Mouse (Mus musculus): ENCODE results near the gene Thumpd2. TPM values are rescaled to one million over a fixed set of nuclear protein-coding genes. Genes with fewer than 3 reads are reported as not detected.
A peak's percentile ranks its signal among the peaks of the same experiment; 100 is the strongest.

Gene Thumpd2
- total RNA-seq, 2 experiments from 2014 or later: 4.6 TPM

DNA sequence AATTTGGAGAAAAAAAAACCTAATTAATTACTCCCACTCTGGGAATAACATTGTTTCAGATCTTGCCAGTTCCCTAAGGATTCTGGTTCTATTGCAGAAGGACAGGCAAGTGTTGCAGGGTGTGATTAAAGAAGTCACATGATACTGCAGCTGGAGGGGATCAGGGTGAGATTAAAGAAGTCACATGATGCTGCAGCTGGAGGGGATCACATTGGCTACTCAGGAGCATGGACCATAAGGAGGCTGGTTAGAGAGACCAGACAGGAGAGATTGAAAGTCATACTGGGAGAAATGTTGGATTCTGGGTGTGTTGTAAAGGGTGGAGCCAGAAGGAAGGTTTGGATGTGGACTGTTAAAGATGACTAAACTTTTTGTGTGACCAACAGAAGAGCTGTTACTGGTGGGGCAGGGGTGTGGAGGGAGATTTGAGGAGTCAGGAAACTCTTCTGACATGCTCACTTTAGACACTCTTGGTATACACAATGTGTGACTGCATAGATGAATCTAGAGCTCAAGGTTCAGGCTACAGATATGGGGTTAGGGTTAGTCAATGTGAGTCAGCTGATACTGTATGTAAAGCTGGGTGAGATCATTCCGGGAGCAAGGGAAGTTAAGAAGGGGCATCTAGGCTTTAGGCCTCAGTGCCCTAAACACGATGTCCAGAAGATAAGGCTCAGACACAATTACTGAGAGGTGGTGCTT lies 26.0 kb downstream of the Thumpd2 start:
- DNase-seq: no peak
- intact Hi-C loops (cut with DNase I): no loop called here

DNA sequence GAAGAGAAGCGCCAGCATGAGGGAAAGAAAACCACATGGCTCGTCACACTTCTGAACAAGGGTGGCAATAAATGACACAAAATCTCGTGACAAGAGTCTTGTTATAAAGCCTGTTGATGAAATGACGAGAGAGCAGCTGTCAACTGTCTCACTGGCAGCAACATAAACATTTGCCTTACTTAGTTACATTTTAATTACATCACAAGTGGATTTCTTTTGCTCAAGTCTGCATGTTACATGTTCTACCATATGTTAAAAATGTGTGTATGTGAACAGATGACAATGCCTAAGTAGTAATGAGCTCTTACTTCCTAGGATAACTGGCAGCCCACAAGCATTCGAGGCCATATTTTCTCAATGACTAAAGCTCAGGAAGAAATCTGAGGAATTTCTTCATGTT lies 29.5 kb downstream of the Thumpd2 start:
- no peak for DNase-seq
- intact Hi-C loops (cut with DNase I): no loop called here

DNA sequence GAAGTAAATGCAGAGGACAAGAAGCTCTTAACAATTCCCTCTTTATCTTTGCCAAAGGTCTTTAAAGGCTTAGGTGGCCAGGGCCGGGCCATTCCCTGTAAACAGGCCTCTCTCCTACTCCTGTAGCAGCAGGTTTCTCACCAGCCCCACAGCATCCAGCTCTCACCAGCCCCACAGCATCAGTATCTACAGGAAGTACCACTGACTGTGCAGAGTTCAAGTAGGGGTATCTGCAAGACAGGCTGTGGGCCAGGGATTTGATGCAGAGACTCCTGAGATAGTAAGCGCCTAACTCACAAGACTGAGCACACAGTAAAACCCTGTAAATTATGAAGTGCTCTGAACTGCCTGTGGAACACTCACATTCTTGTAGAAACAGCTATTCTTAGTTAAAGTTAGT lies 31.9 kb downstream of the Thumpd2 start:
- intact Hi-C loops (cut with DNase I): no loop called here
- DNase-seq: no peak

DNA sequence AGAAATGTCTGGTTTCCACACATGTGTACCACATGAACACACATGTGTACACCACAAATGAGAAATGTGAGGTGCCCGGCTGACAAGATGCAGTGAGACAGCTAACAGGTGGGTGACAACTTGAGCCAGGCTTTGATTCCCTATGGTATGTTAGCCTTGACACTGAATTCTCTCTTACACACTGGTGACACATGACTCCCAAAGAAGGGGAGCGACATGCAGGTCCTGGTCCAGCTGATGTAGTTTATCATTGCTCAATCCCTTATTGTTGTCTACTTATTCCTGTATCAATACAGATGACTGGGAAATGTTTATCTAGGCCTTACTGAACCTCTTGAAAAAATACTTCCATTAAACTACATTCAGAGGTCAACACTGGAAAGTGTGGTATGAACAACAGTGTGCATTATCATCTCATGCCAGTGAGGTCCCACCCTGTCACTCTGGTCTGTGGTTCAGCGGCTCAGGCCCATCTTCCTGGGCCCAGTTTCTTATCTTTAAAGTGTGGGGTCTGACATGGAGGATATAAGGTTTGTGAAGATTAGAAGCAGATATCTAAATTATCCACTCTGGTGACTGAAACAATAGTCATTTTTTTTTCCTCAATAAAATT lies 32.9 kb downstream of the Thumpd2 start:
- no peak for DNase-seq
- intact Hi-C loops (cut with DNase I): no loop called here

DNA sequence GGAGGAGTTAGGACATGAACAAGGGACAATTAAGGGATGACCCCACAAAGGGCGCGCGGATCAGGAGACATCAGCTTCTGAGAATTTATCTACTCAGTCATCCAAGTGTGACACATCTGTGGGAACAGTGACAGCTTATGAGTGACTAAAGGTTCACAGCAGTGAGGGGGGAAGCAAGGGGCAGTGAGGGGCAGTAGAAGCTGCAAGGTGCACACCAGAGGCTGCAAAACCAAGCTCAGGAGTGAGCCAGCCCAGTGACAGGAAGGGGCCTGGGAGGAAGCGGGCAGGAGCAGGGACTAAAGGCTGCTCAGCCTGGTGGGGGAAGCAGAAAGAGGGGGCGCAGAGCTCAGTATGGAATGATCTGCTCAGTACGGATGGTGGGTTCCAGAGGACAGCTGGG lies 37.6 kb downstream of the Thumpd2 start:
- intact Hi-C loops (cut with DNase I): no loop called here
- no peak for DNase-seq

DNA sequence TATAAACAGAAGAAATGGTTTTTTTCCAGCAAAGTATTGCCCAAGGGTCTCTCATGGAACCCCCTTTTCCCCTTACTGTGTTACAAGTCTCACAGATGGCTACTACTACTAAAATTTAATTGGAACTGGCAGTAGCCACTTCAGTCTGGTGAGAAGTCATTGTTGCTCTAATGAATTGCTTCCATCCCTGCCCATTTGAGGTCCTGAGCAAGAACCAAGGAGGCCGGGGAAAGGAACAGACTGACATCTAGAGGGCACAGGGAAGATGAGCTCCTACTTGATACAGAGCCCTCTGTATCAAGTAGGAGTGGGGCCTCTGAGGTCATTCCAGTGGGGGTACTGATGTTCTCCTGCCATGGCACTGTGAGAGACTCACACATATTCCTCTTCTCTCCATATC lies 47.8 kb downstream of the Thumpd2 start:
- DNase-seq: no peak
- intact Hi-C loops (cut with DNase I): loop anchor here (5.0 to 10.0 kb wide), 2 partner anchors 142 to 395 kb away; no protein-coding TSS in a partner anchor

DNA sequence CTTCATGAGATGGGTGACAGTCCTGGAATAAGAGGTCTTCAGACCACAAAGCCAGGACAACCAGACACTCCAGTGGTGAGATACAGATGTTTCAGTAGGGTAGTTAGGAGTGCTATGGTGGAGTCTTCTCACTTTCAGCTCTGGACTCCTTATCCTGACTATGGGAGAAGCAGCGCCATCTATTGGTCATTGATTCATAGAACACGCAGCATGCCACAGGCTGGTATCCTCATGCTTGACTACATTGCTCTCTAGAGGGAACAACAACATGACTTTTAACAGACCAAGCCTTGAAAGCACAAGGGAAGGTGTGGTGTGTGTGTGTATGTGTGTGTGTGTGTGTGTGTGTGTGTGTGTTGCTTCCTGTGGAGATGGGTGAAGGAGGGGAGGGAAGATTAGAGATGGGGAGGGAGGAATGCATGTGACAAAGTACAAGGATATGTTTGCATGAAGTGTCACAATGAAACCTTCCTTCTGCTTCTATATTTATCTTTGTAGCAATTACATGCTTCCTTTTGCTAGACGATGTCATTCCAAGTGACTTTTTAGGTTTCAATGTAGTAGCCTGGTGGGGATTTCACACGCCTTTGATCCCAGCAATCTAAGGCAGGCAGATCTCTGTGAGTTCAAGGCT lies 49.0 kb downstream of the Thumpd2 start:
- intact Hi-C loops (cut with DNase I): loop anchor here (5.0 to 10.0 kb wide), 2 partner anchors 141 to 394 kb away; no protein-coding TSS in a partner anchor
- peak; percentile 28 to 68 for DNase-seq

DNA sequence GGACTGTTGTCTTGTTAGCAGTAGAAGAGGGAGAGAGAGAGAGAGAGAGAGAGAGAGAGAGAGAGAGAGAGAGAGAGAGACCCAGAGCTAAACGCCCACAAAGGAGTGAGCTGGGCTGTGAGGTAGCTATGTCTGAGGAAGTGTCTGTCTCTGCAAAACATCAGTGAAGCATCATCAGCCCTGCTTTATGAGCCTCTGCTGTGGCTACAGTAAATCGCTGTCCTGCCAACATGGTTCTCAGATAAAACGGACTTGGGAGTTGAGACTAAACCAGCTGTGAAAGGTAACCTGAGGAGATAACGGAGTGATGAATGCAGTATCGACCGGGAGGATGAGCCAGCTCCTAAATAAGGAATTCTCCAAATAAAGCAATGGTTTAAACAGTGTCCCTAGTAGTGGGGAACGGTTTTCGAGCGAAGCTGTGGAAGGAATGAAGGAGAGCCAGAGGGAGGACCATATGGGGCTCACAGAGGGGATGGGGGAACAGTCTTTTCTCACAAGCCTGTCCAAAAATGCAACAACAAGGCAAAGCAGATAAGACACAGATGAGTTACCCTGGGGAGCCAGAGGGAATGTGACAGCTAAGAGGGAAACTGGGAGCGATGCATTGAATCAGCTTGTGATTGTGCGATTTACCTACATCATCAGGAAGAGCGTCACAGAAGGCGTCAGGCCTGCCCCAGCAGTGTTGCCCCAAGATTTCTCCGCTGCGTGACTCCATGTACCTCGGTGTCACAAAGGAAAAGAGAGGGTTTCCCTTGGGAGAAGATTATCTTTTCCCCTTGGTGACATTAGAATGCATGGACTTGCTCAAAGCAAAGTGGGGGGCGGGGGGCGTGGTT lies 53.8 kb downstream of the Thumpd2 start:
- intact Hi-C loops (cut with DNase I): loop anchor here (10.0 kb wide), 1 partner anchor 136 kb away; no protein-coding TSS in a partner anchor
- no peak for DNase-seq

DNA sequence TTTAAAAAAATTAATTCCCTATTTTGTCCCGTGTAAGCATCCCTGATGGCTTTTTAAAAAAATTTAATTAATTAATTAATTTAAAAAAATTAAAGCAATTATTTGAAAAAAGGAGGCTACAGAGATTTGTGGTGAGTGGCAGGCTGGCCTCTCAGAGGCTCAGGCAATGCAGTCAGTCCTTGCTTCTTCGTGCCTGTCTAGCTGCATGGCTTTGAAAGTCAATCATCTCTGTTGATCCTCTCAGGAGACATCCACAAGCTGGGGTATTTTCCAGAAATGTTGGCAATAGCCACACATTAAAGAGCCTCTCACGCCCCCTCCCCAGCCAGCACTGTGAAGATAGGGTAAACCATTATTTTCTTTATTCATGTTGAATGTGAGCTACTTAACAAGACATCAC lies 54.7 kb downstream of the Thumpd2 start:
- intact Hi-C loops (cut with DNase I): loop anchor here (10.0 kb wide), 1 partner anchor 135 kb away; no protein-coding TSS in a partner anchor
- DNase-seq: no peak

DNA sequence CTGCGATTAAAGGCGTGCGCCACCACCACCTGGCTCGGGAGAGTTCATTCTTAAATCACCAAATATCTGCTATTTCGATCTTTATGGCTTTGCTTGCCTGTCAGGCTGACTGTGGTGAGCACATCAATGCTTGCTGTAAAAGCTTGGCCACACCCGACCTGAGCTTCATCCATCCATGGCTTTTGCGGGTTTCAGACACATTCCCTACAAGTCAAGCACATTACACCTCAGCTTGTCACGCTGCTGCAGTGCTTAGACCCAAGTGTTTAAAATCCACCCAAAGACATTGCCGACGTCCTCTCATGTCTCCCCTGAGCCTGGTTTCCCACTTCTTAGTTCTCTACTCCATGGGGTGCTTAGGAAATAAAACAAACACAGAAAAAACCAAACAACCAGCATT lies 55.8 kb downstream of the Thumpd2 start:
- intact Hi-C loops (cut with DNase I): no loop called here
- DNase-seq: no peak

DNA sequence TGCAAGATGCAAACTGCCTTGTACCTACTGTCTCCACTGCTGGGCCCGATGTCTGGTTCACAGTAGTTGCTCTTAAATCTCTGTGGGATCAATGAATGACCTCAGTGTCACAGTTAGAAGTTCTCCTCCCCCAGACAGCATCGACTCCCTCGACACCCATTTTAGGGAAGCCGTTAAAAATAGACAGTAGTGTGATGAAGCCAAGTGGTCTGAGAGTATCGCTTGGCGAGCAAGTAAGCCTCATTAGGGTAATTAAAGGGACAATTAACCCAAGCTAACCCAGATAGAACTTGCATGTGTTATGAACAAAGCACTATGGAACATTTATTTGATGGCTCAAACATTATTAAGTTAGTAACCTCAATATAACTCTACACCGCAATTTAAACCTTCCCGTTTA lies 59.6 kb downstream of the Thumpd2 start:
- DNase-seq: no peak
- intact Hi-C loops (cut with DNase I): no loop called here

DNA sequence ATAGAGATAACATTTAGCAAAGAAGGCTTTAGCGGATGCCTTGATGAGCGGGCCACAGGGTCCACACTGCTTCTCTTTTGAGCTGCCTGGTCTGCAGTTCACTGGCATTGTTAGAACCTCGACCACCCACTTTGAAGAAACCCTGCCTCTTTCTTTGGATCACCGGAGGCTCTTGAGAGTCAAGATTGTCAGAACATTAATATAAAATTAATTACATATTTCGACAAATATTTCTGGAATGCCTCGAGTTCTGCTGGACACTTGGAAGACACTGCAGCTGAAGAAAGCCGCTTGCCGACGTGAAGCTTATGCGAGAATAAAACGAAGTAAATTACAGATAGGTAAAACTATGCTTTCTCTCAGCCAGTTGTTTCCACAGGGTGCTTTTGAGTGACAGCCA lies 60.4 kb downstream of the Thumpd2 start:
- intact Hi-C loops (cut with DNase I): no loop called here
- DNase-seq: no peak

DNA sequence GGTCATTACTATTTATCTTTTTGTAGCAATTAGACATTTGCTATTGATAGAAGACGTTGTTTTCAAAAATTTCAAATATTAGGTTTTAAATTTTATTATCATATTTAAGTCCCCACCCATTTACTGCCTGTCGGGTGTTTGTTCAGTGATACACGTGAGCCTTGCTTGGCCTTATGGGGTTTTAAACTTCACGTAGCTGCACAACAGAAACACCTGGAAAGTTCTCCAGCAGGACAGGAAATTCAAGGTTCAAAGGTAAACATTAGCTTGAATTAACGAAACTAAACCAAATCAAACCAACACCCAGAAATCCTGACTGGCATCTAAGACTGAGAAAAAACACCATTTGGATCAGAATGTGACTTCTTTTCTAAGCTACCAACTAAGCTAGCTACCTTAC lies 62.8 kb downstream of the Thumpd2 start:
- intact Hi-C loops (cut with DNase I): no loop called here
- DNase-seq: no peak

DNA sequence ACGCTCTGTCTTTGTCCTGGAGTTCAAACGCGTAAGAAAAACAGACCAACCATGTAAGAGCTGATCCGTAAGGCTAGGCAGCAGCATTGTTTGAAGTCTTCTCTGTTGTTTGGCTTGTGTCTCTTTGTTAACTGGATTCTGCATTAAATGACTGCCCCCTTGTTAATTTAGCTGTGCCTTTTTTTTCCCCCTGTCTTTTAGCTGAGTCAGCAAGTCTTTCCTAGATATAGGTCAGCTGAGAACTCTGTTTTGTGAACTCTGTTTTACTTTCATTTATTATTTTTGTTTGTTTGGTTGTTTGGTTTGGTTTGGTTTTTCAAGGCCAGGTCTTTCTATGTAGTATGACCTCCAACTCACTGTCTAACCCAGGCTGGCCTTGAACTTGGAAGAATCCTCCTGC lies 63.2 kb downstream of the Thumpd2 start:
- intact Hi-C loops (cut with DNase I): no loop called here
- DNase-seq: no peak

DNA sequence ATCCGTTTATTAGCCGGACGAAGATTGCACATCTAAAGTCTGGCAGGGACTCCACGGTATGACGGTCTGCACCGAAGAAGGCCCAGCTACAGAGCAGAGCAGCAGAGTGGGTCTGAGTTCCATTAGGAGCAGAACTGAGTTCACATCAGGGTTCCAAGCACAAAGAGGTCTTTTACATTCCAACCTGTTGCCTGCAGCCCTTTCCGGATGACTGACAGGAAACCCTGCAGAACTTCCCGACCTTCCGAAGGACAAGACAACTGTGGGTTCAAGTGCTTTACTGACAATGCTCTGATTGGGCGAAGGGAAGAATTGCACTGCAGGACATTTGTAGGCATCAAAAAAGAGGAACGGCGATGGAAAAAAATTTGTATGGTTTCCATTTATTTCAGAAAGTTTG lies 63.9 kb downstream of the Thumpd2 start:
- intact Hi-C loops (cut with DNase I): no loop called here
- no peak for DNase-seq

DNA sequence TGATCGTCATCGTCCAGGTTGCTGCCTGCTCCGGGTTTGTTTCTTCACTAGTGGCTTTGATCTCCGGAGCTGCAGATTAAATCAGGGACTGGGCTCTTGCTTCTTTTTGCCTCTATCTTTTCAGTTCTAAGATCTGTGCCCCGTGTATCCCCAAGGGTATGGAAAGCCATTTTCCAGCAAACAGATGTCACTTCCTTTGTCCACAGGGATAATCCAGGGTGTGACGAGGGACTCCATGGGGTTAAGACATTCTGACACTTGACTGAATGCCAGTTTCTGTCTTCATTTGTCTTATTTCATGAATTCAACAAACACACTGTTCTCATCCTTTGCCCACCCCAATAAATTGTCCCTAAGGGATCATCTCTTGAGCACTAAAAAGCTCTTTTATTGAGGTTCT lies 65.9 kb downstream of the Thumpd2 start:
- intact Hi-C loops (cut with DNase I): no loop called here
- DNase-seq: no peak

DNA sequence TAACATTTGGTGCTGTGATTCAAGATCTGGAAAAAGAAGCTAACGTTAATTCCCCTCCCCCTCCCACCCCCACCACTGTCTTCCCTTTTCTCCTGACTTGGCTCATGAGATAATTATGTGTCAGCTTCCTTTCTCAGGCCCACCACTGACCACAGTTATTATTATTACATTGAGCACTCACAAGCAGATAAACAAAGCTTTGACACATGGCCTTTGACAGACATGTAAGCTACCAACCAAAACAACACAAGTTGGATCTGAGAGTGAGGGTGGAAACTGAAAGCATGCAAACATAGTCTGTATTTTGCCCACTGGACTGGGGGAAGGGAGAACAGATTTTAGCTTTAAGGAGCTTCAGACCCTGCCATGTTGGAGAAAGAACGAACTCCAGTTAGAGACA lies 67.7 kb downstream of the Thumpd2 start:
- intact Hi-C loops (cut with DNase I): no loop called here
- no peak for DNase-seq

DNA sequence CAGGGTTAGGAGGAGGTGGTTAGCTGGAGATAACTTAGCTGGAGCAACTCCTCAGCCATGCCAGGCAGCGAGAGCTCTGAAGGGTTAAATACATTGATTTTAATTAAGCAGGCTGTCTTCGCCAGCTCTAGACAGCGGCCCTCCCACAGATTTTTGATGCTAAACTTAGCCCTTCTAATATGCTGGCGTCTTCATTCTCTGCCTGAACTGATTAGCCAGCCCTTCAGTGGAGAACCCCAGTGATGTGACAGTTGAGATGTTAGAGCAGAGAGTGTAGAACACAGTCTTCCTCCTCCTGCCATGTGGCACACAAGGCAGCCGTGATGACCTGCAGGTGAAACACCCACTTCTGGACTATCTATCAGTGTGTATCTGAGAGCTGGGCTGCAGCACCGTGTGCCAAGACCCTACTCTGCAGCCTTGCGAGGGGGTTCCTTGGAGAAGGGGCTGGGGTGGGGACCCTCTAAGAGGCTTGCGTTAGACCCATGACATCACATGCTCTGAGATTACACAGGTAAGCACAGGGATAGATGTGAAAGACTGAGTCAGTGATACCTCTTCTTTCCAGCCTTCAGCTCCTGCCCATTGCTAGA lies 73.3 kb downstream of the Thumpd2 start:
- intact Hi-C loops (cut with DNase I): no loop called here
- DNase-seq: no peak

DNA sequence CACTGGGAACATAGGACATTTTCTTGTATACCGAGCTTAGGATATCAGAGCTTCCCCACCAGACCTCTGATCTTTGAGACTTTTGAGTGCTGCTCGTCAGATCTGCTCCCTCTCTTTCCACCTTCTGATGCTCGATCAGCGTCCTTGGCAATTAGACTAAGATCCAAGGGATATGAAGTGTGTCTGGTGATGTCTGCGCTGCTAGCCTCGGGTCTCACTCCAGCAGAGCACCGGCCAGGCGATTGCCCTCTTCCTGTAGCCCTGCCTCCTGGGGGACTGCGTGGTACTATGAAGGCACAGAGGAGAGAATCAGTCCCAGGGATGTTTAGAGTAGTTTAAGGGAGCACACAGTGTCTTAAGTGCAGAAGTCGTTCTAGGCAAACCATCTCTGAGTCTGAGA lies 81.9 kb downstream of the Thumpd2 start:
- intact Hi-C loops (cut with DNase I): loop anchor here (1.0 to 5.0 kb wide), 5 partner anchors 106 to 362 kb away; partner anchors contain the start of gene Map4k3
- DNase-seq: no peak

DNA sequence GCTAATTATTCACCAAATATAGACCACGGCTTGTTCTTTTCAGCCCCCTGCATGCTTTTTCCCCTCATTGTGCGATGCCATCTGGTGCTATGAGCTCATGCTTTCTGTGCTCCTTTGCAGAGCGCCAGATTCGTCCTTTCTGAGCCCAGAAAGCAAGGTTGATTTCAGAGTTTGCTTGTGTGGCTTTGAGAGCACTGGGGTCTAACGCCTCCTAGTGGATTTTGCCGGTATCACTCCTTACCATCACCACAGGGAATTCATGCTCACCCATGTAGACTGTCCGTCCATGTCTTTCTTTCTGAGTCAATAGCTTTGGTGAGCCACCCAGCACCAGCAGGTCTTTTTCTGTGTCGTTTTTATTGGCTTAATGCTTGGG lies 82.5 kb downstream of the Thumpd2 start:
- intact Hi-C loops (cut with DNase I): loop anchor here (1.0 to 5.0 kb wide), 5 partner anchors 106 to 361 kb away; partner anchors contain the start of gene Map4k3
- DNase-seq: peak; percentile 73 to 85

All from heart, postnatal 14 days (tissue).